Mouse (Mus musculus) hindbrain, postnatal 0 days (tissue): Measurements from ENCODE around the gene Kansl1l. TPM values are rescaled to one million over a fixed set of nuclear protein-coding genes. Genes with fewer than 3 reads are reported as not detected.

Experiments
- ATAC-seq: fragments of 200-750 bp; cut with Nextera tagmentation; 2 replicates; pipeline ENCODE4 v1.8.0; 2017; ENCODE audit warnings: mild to moderate bottlenecking, moderate TSS enrichment, moderate library complexity
- DNase-seq: peaks from one replicate; pipeline ENCODE4 v3.0.0-alpha.2; 2015; ENCODE audit warnings: low spot score
- H3K27ac ChIP-seq: fragments of 300-500 bp; sonication (generic); 2 replicates; pipeline ENCODE4 v1.5.1; 2014; ENCODE audit warnings: mild to moderate bottlenecking
- H3K27me3 ChIP-seq: fragments of 300-500 bp; sonication (generic); 2 replicates; pipeline ENCODE4 v1.6.1; 2014; ENCODE audit warnings: low read length, mixed read lengths; ENCODE audit not compliant: insufficient read depth
- H3K36me3 ChIP-seq: fragments of 300-500 bp; sonication (generic); 2 replicates; pipeline ENCODE4 v1.6.1; 2014; ENCODE audit warnings: low read length, mixed read lengths; ENCODE audit not compliant: insufficient read depth
- H3K4me1 ChIP-seq: fragments of 300-500 bp; sonication (generic); 2 replicates; pipeline ENCODE4 v1.6.1; 2014; ENCODE audit warnings: antibody characterized with exemption, low read length, mixed read lengths; ENCODE audit not compliant: insufficient read depth
- H3K4me2 ChIP-seq: fragments of 300-500 bp; sonication (generic); 2 replicates; pipeline ENCODE4 v1.6.1; 2014; ENCODE audit warnings: low read depth, mild to moderate bottlenecking, low read length, moderate library complexity, mixed read lengths
- H3K4me3 ChIP-seq: fragments of 300-500 bp; sonication (generic); 2 replicates; pipeline ENCODE4 v1.5.1; 2014; ENCODE audit warnings: low read length
- H3K9ac ChIP-seq: fragments of 300-500 bp; sonication (generic); replicated peaks from 2 replicates; pipeline ENCODE4 v1.6.1; 2014; ENCODE audit warnings: mild to moderate bottlenecking, low read length, moderate library complexity, mixed read lengths
- H3K9me3 ChIP-seq: fragments of 300-500 bp; sonication (generic); 2 replicates; pipeline ENCODE4 v1.6.1; 2016; ENCODE audit warnings: low read length, mixed read lengths
- CTCF ChIP-seq: IDR thresholded peaks from 2 replicates; pipeline ENCODE4 v1.5.1; 2016; ENCODE audit warnings: antibody characterized with exemption, control low read depth, low read depth
- WGBS: fragments of 180-500 bp; shearing (Covaris S2); extraction: QIAGEN DNeasy Blood & Tissue Kit; methylation state at CpG from one replicate; pipeline ENCODE4 v1.1.7; 2014; 5-methylcytosine and 5-hydroxymethylcytosine counted together
- polyA plus RNA-seq: library from polyadenylated mRNA; unstranded; fragments of >200 nt; fragmentation: Nextera tagmentation; extraction: Ambion mirVana; gene quantifications from 2 replicates; pipeline ENCODE4 v1.2.1, GENCODE M21; 2015
- total RNA-seq: library from RNA; depleted of rRNA; stranded (reverse); fragments of >200 nt; gene quantifications from 2 replicates; pipeline ENCODE4 v1.2.3, GENCODE M21; 2014

The Kansl1l gene
- total and polyA plus RNA-seq, 2 experiments from 2014 or later: 10.1 to 19.3 TPM

DNA sequence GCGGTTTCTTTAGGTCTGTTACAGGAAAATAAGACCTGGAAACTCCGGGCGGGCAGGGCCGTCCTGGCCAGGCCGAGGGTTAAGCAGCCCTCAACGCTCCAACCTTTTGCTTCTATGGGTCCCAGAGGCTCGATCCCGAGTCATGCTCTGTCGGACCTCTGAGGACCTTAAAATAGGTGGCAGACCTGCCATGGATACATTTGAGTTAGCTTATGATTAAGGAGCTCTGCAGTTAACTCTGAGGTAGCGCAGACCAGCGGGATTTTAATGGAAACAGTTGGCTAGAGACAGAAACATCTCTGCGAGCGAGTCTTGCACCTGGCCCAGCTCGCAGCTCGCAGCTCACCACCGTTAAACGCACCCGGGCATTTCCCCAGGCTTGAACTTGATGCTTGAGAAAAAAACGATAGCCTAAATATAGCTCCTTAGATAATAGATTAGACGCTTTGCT is 528 bp upstream of the Kansl1l start:
- WGBS: under 1% methylated on average over 20 of the region's 20 CpGs
- Histone ChIP-seq H3K9ac (peak overlapping the region; percentile 94), H3K36me3 (no peaks in the 10 kb centered on the region), H3K4me3 (peak overlapping the region; percentile 61), H3K9me3 (no peaks in the 10 kb centered on the region), H3K4me2 (peak overlapping the region; percentile 67), H3K27me3 (no peaks in the 10 kb centered on the region), H3K4me1 (peaks cover 3% of the 10 kb centered on the region; the same call in 1 of the 2 replicates), H3K27ac (peak overlapping the region; percentile 95)
- peak; percentile 68 for ATAC-seq
- no peak for TF ChIP-seq CTCF
- DNase-seq: peak; percentile 49

DNA sequence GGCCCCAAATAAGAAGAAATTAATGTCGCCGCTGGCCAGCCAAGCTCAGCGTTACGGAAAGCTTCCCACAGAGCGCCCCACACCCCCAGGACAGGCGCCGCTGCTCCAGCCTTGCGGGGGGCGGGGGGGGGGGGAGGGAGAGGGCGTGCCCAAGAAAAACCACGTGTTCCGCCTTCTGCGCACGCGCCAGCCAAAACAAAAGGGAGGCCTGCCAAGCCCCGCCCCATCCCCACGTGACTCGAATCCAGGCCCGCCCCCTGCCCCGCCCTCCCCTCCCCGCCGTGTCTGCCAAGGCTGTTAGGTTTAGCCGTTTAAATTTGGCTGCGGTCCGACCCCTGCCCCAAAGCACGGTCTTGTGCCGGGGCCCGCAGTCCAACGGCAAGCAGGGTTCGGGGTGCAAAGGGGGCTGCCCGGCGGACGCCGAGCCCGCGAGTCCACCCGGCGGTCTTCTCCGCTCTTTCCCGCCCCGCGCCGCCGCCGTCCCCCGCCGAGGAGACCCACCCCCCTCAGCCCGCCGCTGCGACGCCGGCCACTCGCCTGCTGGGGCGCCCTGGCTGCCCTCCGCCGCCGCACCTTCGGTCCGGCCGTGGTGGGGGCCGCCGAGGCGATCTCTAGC is 417 bp downstream of the Kansl1l start:
- peaks cover 3% of the 10 kb centered on the region; the same call in 1 of the 2 replicates for H3K4me1 ChIP-seq
- no peaks in the 10 kb centered on the region for H3K36me3 ChIP-seq
- no peaks in the 10 kb centered on the region for H3K27me3 ChIP-seq
- H3K27ac ChIP-seq: peak overlapping the region; percentile 95
- H3K9ac ChIP-seq: peak overlapping the region; percentile 94
- H3K4me2 ChIP-seq: peak overlapping the region; percentile 75
- peak; percentile 96 for DNase-seq
- no peaks in the 10 kb centered on the region for H3K9me3 ChIP-seq
- 0% methylated on average over 48 of the region's 63 CpGs for WGBS
- peak; percentile 90 for ATAC-seq
- peak overlapping the region; percentile 61 for H3K4me3 ChIP-seq
- no peak for TF ChIP-seq CTCF

GRCm38 (mm10) chr1:66815941-66816777 is 1.2 kb downstream of the Kansl1l start:
- 1% methylated on average over 39 of the region's 39 CpGs for WGBS
- no peak; the same call in 1 of the 2 replicates for ATAC-seq
- H3K9ac ChIP-seq: peak overlapping the region; percentile 94
- DNase-seq: peak; percentile 67
- H3K27ac ChIP-seq: peak overlapping the region; percentile 95
- H3K4me2 ChIP-seq: peak overlapping the region; percentile 75
- peaks cover 3% of the 10 kb centered on the region; the same call in 1 of the 2 replicates for H3K4me1 ChIP-seq
- no peaks in the 10 kb centered on the region for H3K9me3 ChIP-seq
- no peaks in the 10 kb centered on the region for H3K27me3 ChIP-seq
- H3K36me3 ChIP-seq: no peaks in the 10 kb centered on the region
- H3K4me3 ChIP-seq: peak overlapping the region; percentile 61
- no peak for TF ChIP-seq CTCF

GRCm38 (mm10) chr1:66814756-66815155 is 2.6 kb downstream of the Kansl1l start:
- Histone ChIP-seq H3K4me3 (no peak overlapping the region), H3K4me1 (peaks cover 3% of the 10 kb centered on the region; the same call in 1 of the 2 replicates)
- no peak for ATAC-seq

GRCm38 (mm10) chr1:66813191-66813590 is 4.2 kb downstream of the Kansl1l start:
- no peak overlapping the region for H3K27ac ChIP-seq
- H3K4me3 ChIP-seq: no peak overlapping the region
- DNase-seq: no peak
- WGBS: 89% methylated on average over 1 of the region's 1 CpGs
- no peak for ATAC-seq
- peaks cover 3% of the 10 kb centered on the region; the same call in 1 of the 2 replicates for H3K4me1 ChIP-seq
- no peak for TF ChIP-seq CTCF
- no peaks in the 10 kb centered on the region for H3K36me3 ChIP-seq
- no peak overlapping the region for H3K4me2 ChIP-seq
- no peaks in the 10 kb centered on the region for H3K27me3 ChIP-seq
- no peaks in the 10 kb centered on the region for H3K9me3 ChIP-seq
- no peak overlapping the region for H3K9ac ChIP-seq

More at GRCm38 (mm10) chr1:66814756-66815155, 2.6 kb downstream of the Kansl1l start:
- H3K4me2 ChIP-seq: peak overlapping the region; percentile 75
- no peaks in the 10 kb centered on the region for H3K9me3 ChIP-seq
- no peaks in the 10 kb centered on the region for H3K36me3 ChIP-seq
- TF ChIP-seq CTCF: no peak
- 49% methylated on average over 8 of the region's 8 CpGs for WGBS
- no peak overlapping the region for H3K27ac ChIP-seq
- no peak for DNase-seq
- no peaks in the 10 kb centered on the region for H3K27me3 ChIP-seq
- H3K9ac ChIP-seq: no peak overlapping the region

- no peaks in the 10 kb centered on the region for H3K27me3 ChIP-seq
- 78% methylated on average over 1 of the region's 1 CpGs for WGBS
- no peak for DNase-seq
- TF ChIP-seq CTCF: no peak
- H3K36me3 ChIP-seq: no peaks in the 10 kb centered on the region
- H3K4me3 ChIP-seq: no peak overlapping the region
- H3K9me3 ChIP-seq: no peaks in the 10 kb centered on the region
- no peak overlapping the region for H3K9ac ChIP-seq
- no peak overlapping the region for H3K4me2 ChIP-seq
- no peak for ATAC-seq
- H3K4me1 ChIP-seq: no peaks in the 10 kb centered on the region
- no peak overlapping the region for H3K27ac ChIP-seq
Measured at GRCm38 (mm10) chr1:66806821-66807220, 10.5 kb downstream of the Kansl1l start.
